Mouse (Mus musculus): Measurements from ENCODE around the gene Psrc1.

The Psrc1 gene

GRCm38 (mm10) chr3:108383485-108384354, at the start of gene Psrc1:
Psrc1 (plus strand) TSS chr3:108383839.
- peak; percentile 18 to 23 for DNase-seq (ENCODE audit: low spot score in 2 of 2)

GRCm38 (mm10) chr3:108336878-108337277, 46.8 kb upstream of the Psrc1 start:
- DNase-seq (ENCODE audit: low spot score in 2 of 2), result no peak

GRCm38 (mm10) chr3:108341040-108341439, 42.6 kb upstream of the Psrc1 start:
- DNase-seq (ENCODE audit: low spot score in 2 of 2), result no peak

GRCm38 (mm10) chr3:108342185-108342584, 41.5 kb upstream of the Psrc1 start:
- DNase-seq (ENCODE audit: low spot score in 2 of 2), result no peak

- no peak for DNase-seq (ENCODE audit: low spot score in 2 of 2)
Measured at GRCm38 (mm10) chr3:108345855-108346254, 37.8 kb upstream of the Psrc1 start.

GRCm38 (mm10) chr3:108348376-108348775, 35.3 kb upstream of the Psrc1 start:
- DNase-seq (ENCODE audit: low spot score in 2 of 2), result no peak

GRCm38 (mm10) chr3:108355245-108355644, 28.4 kb upstream of the Psrc1 start:
- no peak for DNase-seq (ENCODE audit: low spot score in 2 of 2)

GRCm38 (mm10) chr3:108357051-108357450, 26.6 kb upstream of the Psrc1 start:
- DNase-seq (ENCODE audit: low spot score in 2 of 2), result no peak

- DNase-seq (ENCODE audit: low spot score in 2 of 2), result no peak
Measured at GRCm38 (mm10) chr3:108358445-108358844, 25.2 kb upstream of the Psrc1 start.

GRCm38 (mm10) chr3:108360894-108361293, 22.7 kb upstream of the Psrc1 start:
- DNase-seq (ENCODE audit: low spot score in 2 of 2), result no peak

- no peak for DNase-seq (ENCODE audit: low spot score in 2 of 2)
Measured at GRCm38 (mm10) chr3:108363626-108364025, 20.0 kb upstream of the Psrc1 start.

- no peak for DNase-seq (ENCODE audit: low spot score in 2 of 2)
Measured at GRCm38 (mm10) chr3:108364270-108364995, 19.2 kb upstream of the Psrc1 start, which contains the start of gene Mybphl. Mybphl (plus strand) TSS chr3:108364911.

GRCm38 (mm10) chr3:108367173-108367572, 16.5 kb upstream of the Psrc1 start:
- no peak for DNase-seq (ENCODE audit: low spot score in 2 of 2)

- DNase-seq (ENCODE audit: low spot score in 2 of 2), result no peak
Measured at GRCm38 (mm10) chr3:108367828-108368227, 15.8 kb upstream of the Psrc1 start.

GRCm38 (mm10) chr3:108368721-108369120, 14.9 kb upstream of the Psrc1 start:
- no peak for DNase-seq (ENCODE audit: low spot score in 2 of 2)

- DNase-seq (ENCODE audit: low spot score in 2 of 2), result no peak
Measured at GRCm38 (mm10) chr3:108372274-108372673, 11.4 kb upstream of the Psrc1 start.

- no peak for DNase-seq (ENCODE audit: low spot score in 2 of 2)
Measured at GRCm38 (mm10) chr3:108372691-108373090, 10.9 kb upstream of the Psrc1 start.

GRCm38 (mm10) chr3:108378875-108379663, 4.6 kb upstream of the Psrc1 start:
- DNase-seq (ENCODE audit: low spot score in 2 of 2), result no peak

GRCm38 (mm10) chr3:108380695-108381094, 2.9 kb upstream of the Psrc1 start:
- no peak for DNase-seq (ENCODE audit: low spot score in 2 of 2)

GRCm38 (mm10) chr3:108381945-108382875, 1.4 kb upstream of the Psrc1 start:
- DNase-seq (ENCODE audit: low spot score in 2 of 2), result peak in 1 of 2 experiments; percentile 6

- DNase-seq (ENCODE audit: low spot score in 2 of 2), result no peak
Measured at GRCm38 (mm10) chr3:108384425-108384824, 786 bp downstream of the Psrc1 start.

Data from natural killer cell, adult 2 months (primary cell).